Mouse (Mus musculus) adrenal gland, adult 10 weeks (tissue): ENCODE data around the gene Gm11020. TPM values are rescaled to one million over a fixed set of nuclear protein-coding genes. Genes with fewer than 3 reads are reported as not detected.

Experiments
- polyA plus RNA-seq: library from polyadenylated mRNA; stranded (reverse); fragments of 350-450 nt; fragmentation: Illumina TruSeq; extraction: RNeasy Lipid Tissue Mini Kit (QIAGEN cat#74804); gene quantifications from one replicate; pipeline ENCODE4 v1.2.3, GENCODE M21; 2014; ENCODE audit warnings: low read depth, low replicate concordance

The Gm11020 gene
- polyA plus RNA-seq, result not detected

DNA sequence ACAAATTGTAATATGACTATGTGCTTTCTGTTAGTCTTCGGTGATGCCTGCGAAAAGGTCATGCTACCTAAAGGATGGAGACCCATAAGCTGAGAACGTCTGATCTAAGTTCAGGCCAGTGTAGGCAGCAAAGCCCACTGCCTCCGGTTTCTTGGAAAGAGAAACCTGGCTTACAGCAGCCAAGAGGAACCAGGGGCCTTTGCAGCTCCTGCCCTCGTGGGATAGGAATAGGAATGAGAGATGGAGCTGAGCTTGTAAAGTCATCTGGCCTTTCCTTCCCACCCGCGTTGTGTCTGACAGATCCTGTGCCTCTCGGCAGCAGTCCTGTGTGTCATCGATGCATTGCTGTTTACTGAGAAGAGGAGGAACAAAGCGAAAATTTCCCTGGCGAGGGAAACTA is at the start of gene Gm11020:
TSS of gene Gm11020 (plus strand) at position 301 of the 400 bp plus-strand sequence.

DNA sequence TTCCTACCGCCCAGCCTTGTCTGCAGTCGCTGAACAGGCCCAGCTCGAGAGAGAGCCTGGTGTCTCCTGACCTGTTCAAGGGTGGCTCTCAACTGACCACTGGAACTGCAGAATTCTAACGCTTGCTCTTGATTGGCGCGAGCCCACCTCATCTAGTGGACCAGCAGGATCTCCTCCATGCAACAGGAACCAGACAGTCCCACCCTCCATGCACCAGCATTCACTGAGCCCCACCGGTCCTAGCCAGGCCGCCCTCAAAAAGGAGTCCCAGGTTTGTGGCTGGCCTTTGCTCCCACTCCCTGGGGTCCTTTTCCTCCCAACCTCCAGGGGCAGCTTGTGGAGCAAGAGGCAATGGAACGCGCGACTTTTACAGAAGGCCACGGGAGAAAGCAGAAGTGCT is 28.3 kb upstream of the Gm11020 start, which contains the start of gene Cmtm2a:
TSS of gene Cmtm2a (minus strand) at position 101 of the 400 bp plus-strand sequence.

DNA sequence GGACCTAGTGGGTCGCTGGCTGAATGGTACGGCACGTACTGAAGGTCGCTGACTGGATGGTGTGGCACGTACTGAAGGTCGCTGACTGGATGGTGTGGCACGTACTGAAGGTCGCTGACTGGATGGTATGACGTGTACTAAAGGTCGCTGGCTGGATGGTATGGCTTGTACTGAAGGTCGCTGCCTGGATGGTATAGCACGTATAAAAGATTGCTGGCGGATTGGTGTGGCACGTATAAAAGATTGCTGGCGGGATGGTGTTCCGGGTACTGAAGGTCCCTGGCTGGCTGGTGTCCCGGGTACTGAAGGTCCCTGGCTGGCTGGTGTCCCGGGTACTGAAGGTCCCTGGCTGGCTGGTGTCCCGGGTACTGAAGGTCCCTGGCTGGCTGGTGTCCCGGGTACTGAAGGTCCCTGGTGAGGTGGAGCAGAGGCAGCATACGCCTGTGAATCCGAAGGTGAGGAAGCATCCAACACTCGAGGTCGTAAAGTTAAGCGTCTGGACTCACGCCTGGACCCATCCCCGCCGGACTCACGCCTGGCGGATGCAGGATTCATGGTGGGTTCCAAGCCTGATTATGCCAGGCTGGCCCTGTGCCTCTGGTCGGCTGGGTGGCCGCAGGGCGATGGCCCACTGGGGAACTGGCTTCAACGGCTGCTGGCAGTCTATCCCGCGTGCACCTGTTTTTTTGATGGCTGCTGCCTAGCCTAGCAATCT is 11.8 kb upstream of the Gm11020 start, which contains the start of the genes Gm45711 and Cmtm1:
TSS of gene Gm45711 (minus strand) at position 641 of the 715 bp plus-strand sequence.
TSS of gene Cmtm1 (minus strand) at position 705 of the 715 bp plus-strand sequence.

DNA sequence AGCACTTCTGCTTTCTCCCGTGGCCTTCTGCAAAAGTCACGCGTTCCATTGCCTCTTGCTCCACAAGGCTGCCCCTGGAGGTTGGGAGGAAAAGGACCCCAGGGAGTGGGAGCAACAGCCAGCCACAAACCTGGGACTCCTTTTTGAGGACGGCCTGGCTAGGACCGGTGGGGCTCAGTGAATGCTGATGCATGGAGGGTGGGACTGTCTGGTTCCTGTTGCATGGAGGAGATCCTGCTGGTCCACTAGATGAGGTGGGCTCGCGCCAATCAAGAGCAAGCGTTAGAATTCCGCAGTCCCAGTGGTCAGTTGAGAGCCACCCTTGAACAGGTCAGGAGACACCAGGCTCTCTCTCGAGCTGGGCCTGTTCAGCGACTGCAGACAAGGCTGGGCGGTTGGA is 563 bp downstream of the Gm11020 start, which contains the start of gene Cmtm2b:
TSS of gene Cmtm2b (plus strand) at position 301 of the 400 bp plus-strand sequence.

GRCm38 (mm10) chr8:104339229-104339982 is 18.0 kb downstream of the Gm11020 start, which contains the start of gene Cmtm3:
Cmtm3 (plus strand) TSS chr8:104339410.

Other genes starting within 250 kb of the Gm11020 start
- 20.8 TPM for gene Cdh5, start 219.9 kb upstream of the Gm11020 start, polyA plus RNA-seq
- gene Bean1, start 151.1 kb upstream of the Gm11020 start, polyA plus RNA-seq, result 2.3 TPM
- gene Tk2, start 73.0 kb upstream of the Gm11020 start, polyA plus RNA-seq, result 45.3 TPM
- 80.8 TPM for gene Cklf, start 70.7 kb upstream of the Gm11020 start, polyA plus RNA-seq
- gene Cmtm2a, start 28.4 kb upstream of the Gm11020 start, polyA plus RNA-seq, result 2.9 TPM
- gene Gm45711, start 11.5 kb upstream of the Gm11020 start, polyA plus RNA-seq, result not detected
- gene Cmtm1, start 11.4 kb upstream of the Gm11020 start, polyA plus RNA-seq, result not detected
- not detected for gene Cmtm2b, start 663 bp downstream of the Gm11020 start, polyA plus RNA-seq
- 29.0 TPM for gene Cmtm3, start 17.8 kb downstream of the Gm11020 start, polyA plus RNA-seq
- 65.8 TPM for gene Cmtm4, start 74.2 kb downstream of the Gm11020 start, polyA plus RNA-seq
- gene Dync1li2, start 121.5 kb downstream of the Gm11020 start, polyA plus RNA-seq, result 123 TPM
- 0.23 TPM for gene Terb1, start 188.3 kb downstream of the Gm11020 start, polyA plus RNA-seq
- gene Nae1, start 213.1 kb downstream of the Gm11020 start, polyA plus RNA-seq, result 373 TPM
- gene Car7, start 213.1 kb downstream of the Gm11020 start, polyA plus RNA-seq, result not detected